Mouse (Mus musculus) lung, postnatal 0 days (tissue): ENCODE results near the gene Rgs8. TPM values are rescaled to one million over a fixed set of nuclear protein-coding genes. Genes with fewer than 3 reads are reported as not detected.

Experiments
- ATAC-seq: fragments of 200-750 bp; cut with Nextera tagmentation; 2 replicates; pipeline ENCODE4 v1.8.0; 2017; ENCODE audit warnings: moderate library complexity
- DNase-seq: peaks from one replicate; pipeline ENCODE4 v3.0.0-alpha.2; 2016; ENCODE audit warnings: low spot score
- H3K27ac ChIP-seq: fragments of 300-500 bp; sonication (generic); 2 replicates; pipeline ENCODE4 v1.5.1; 2014; ENCODE audit warnings: antibody characterized with exemption, mild to moderate bottlenecking, low read length, mixed read lengths
- H3K27me3 ChIP-seq: fragments of 300-500 bp; sonication (generic); replicated peaks from 2 replicates; pipeline ENCODE4 v1.6.1; 2014; ENCODE audit warnings: low read length, mixed read lengths; ENCODE audit not compliant: insufficient read depth
- H3K36me3 ChIP-seq: fragments of 300-500 bp; sonication (generic); 2 replicates; pipeline ENCODE4 v1.6.1; 2014; ENCODE audit warnings: low read length, mixed read lengths; ENCODE audit not compliant: insufficient read depth
- H3K4me1 ChIP-seq: fragments of 300-500 bp; sonication (generic); 2 replicates; pipeline ENCODE4 v1.6.1; 2014; ENCODE audit warnings: antibody characterized with exemption, low read depth, low read length, mixed read lengths; ENCODE audit not compliant: insufficient read depth
- H3K4me2 ChIP-seq: fragments of 300-500 bp; sonication (generic); replicated peaks from 2 replicates; pipeline ENCODE4 v1.6.1; 2014; ENCODE audit warnings: low read depth, mild to moderate bottlenecking, low read length, moderate library complexity, mixed read lengths
- H3K4me3 ChIP-seq: fragments of 300-500 bp; sonication (generic); 2 replicates; pipeline ENCODE4 v1.5.1; 2014; ENCODE audit warnings: low read depth, low read length
- H3K9ac ChIP-seq: fragments of 300-500 bp; sonication (generic); replicated peaks from 2 replicates; pipeline ENCODE4 v1.6.1; 2014; ENCODE audit warnings: low read depth, mild to moderate bottlenecking
- H3K9me3 ChIP-seq: fragments of 300-500 bp; sonication (generic); 2 replicates; pipeline ENCODE4 v1.6.1; 2016; ENCODE audit warnings: low read length, mixed read lengths
- CTCF ChIP-seq: IDR thresholded peaks from 2 replicates; pipeline ENCODE4 v1.5.1; 2016; ENCODE audit warnings: antibody characterized with exemption, mild to moderate bottlenecking
- EP300 ChIP-seq: IDR thresholded peaks from 2 replicates; pipeline ENCODE4 v1.6.1; 2016; ENCODE audit warnings: antibody characterized with exemption, mild to moderate bottlenecking, control low read depth
- WGBS: fragments of 180-500 bp; shearing (Covaris S2); extraction: QIAGEN DNeasy Blood & Tissue Kit; methylation state at CpG from one replicate; pipeline ENCODE4 v1.1.7; 2014; 5-methylcytosine and 5-hydroxymethylcytosine counted together
- polyA plus RNA-seq: library from polyadenylated mRNA; unstranded; fragments of >200 nt; fragmentation: Nextera tagmentation; extraction: Ambion mirVana; gene quantifications from 2 replicates; pipeline ENCODE4 v1.2.1, GENCODE M21; 2015

Rgs8 gene
- polyA plus RNA-seq, 1 experiment from 2014 or later: 0.12 TPM

DNA sequence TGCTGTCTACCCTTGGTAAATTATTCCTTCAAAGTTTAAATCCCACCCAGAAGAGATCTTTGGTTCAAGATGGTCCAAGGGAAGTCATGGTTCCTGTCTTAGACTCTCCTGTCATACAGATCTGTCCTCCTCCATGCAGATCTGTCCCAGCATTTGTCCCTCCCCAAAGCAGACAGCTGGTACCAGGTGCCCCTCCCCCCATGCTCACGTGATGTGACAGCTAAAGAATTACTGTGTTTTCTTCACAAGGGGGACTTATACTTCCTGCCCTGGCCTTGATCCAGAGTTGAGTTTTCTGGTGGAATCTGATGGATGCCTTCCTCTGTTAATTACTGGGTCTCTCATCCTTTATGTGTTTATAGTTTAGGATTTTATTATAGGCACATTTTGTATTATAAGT lies 95.7 kb downstream of the Rgs8 start:
- Histone ChIP-seq H3K4me1 (peaks cover 10% of the 10 kb centered on the region; the same call in 1 of the 2 replicates), H3K27me3 (no peaks in the 10 kb centered on the region), H3K36me3 (no peaks in the 10 kb centered on the region), H3K9me3 (no peaks in the 10 kb centered on the region), H3K27ac (peak overlapping the region; percentile 86), H3K4me3 (peak overlapping the region; percentile 37), H3K4me2 (peak overlapping the region; percentile 65), H3K9ac (no peak overlapping the region)
- peak; percentile 30 for ATAC-seq
- WGBS: 0% methylated on average over 1 of the region's 1 CpGs
- TF ChIP-seq EP300: no peak
- no peak; the same call in 1 of the 2 replicates for TF ChIP-seq CTCF
- peak; percentile 77 for DNase-seq

DNA sequence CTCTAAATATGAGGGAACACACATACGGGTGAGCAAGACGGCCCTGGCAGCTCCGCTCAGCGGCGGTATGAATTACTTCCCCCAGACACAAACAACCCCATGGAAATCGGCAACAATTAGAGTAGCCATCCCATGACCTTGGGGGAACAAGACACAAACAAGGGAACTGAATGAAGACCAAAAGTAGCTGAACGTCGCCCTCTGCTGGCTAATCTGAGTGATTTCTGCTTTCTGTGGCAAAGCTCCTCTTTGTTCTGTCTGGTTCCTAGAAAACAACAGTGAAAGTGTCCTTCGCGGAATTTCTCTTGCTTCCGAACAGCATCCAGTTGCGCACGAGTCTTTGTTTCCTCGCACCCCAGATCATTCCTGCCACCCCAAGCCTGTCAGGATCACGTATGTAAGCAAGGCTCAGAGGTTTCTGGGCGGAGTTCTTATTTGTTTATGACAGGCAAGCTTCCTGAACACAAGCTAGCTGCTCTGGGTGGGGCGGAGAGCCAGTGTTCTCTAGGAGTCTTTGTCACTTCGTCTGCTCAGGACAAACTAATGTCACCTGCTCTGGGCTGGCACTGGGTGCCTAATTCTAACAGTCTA lies 96.5 kb downstream of the Rgs8 start, which contains the start of gene Rnasel:
Rnasel (plus strand) TSS at position 216 of the 591 bp plus-strand sequence.
- TF ChIP-seq CTCF (peak; percentile 91), EP300 (peak; percentile 85)
- ATAC-seq: peak; percentile 63
- under 1% methylated on average over 18 of the region's 18 CpGs for WGBS
- H3K4me3 ChIP-seq: peak within 1 kb of the TSS; percentile 37
- H3K36me3 ChIP-seq: no peaks in the 10 kb centered on the region
- no peaks in the 10 kb centered on the region for H3K9me3 ChIP-seq
- H3K4me1 ChIP-seq: peaks cover 10% of the 10 kb centered on the region; the same call in 1 of the 2 replicates
- H3K9ac ChIP-seq: peak within 1 kb of the TSS; percentile 36
- no peaks in the 10 kb centered on the region for H3K27me3 ChIP-seq
- DNase-seq: peak; percentile 95
- H3K27ac ChIP-seq: peak within 1 kb of the TSS; percentile 86
- H3K4me2 ChIP-seq: peak within 1 kb of the TSS; percentile 65

Other genes starting within 250 kb of the Rgs8 start
- 0.12 and 0.17 TPM in 2 replicates for gene Shcbp1l, start 227.9 kb upstream of the Rgs8 start, polyA plus RNA-seq
- 14.0 and 16.3 TPM in 2 replicates for gene Dhx9, start 165.4 kb upstream of the Rgs8 start, polyA plus RNA-seq
- gene Npl, start 103.0 kb upstream of the Rgs8 start, polyA plus RNA-seq: 4.0 and 4.9 TPM in 2 replicates
- gene Rgs16, start 87.3 kb downstream of the Rgs8 start, polyA plus RNA-seq: 3.8 and 8.4 TPM in 2 replicates
- gene Rnasel, start 96.4 kb downstream of the Rgs8 start, polyA plus RNA-seq: 13.1 and 16.6 TPM in 2 replicates
- gene Rgsl1, start 191.1 kb downstream of the Rgs8 start, polyA plus RNA-seq: 0.07 and 0.10 TPM in 2 replicates
- 0.07 and 0.11 TPM in 2 replicates for gene Teddm1b, start 221.3 kb downstream of the Rgs8 start, polyA plus RNA-seq
- gene Teddm1a, start 238.7 kb downstream of the Rgs8 start, polyA plus RNA-seq: not detected in 2 replicates
- gene Glul, start 246.9 kb downstream of the Rgs8 start, polyA plus RNA-seq: 179 and 283 TPM in 2 replicates
- 0.62 and 0.98 TPM in 2 replicates for gene Teddm2, start 247.2 kb downstream of the Rgs8 start, polyA plus RNA-seq